Mouse (Mus musculus): ENCODE measurements around the gene Parva. TPM values are rescaled to one million over a fixed set of nuclear protein-coding genes. Genes with fewer than 3 reads are reported as not detected.
A peak's percentile ranks its signal among the peaks of the same experiment; 100 is the strongest.

Gene Parva
- 37.4 and 40.1 TPM in 2 replicates for polyA plus RNA-seq (2015; fragmentation: Nextera tagmentation; extraction: Ambion mirVana)

- Histone ChIP-seq H3K9me3 (ENCODE audit: control insufficient read depth) (no peaks in the 10 kb centered on the region), H3K9ac (ENCODE audit: low read depth, low read length) (peak within 1 kb of the TSS; percentile 94), H3K4me2 (replicated peaks; ENCODE audit: low read depth) (peak within 1 kb of the TSS; percentile 93), H3K27me3 (replicated peaks; ENCODE audit: control insufficient read depth, insufficient read depth, low read length) (no peaks in the 10 kb centered on the region), H3K4me3 (ENCODE audit: low read depth, low read length) (peak within 1 kb of the TSS; percentile 86), H3K4me1 (replicated peaks; ENCODE audit: control insufficient read depth, insufficient read depth, low read length) (no peaks in the 10 kb centered on the region), H3K27ac (ENCODE audit: low read depth, low read length) (peak within 1 kb of the TSS; percentile 94), H3K36me3 (ENCODE audit: control insufficient read depth, insufficient read depth) (no peaks in the 10 kb centered on the region)
- TF ChIP-seq CTCF (IDR thresholded peaks at IDR 0.05; ENCODE audit: low read depth) = 0 out of 2 replicates have a peak, but pooled peaks have one; percentile 3
- ATAC-seq = peak; percentile 74
- WGBS = 2% methylated on average over 31 of the region's 49 CpGs
Measured at GRCm38 (mm10) chr7:112427357-112428157, at the start of gene Parva. Gene Parva, plus strand, starts transcription at chr7:112427505.

DNA sequence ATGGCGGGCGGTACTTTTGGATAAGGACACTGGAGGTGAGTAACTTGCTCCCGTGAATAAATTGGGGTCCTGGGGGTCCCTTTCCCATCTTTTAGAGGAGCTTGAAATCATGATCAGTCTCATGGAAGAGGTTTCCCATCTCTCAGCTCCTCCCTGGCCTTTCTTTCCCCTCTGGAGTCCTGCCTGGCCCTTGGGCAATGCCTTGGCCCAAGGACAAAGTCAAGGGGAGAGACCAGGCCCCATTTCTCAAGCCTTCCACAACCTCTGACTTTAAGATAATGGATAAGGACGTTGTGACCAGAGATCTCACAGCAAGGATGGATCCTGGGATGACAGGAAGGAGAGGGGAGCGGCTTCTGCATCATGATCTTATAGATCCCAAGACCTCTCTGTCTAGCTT, 49.2 kb upstream of the Parva start:
- Histone ChIP-seq H3K4me3 (ENCODE audit: low read depth, low read length) (no peak overlapping the region), H3K27ac (ENCODE audit: low read depth, low read length) (no peak overlapping the region), H3K4me1 (replicated peaks; ENCODE audit: control insufficient read depth, insufficient read depth, low read length) (peaks cover 11% of the 10 kb centered on the region; the same call in 1 of the 2 replicates), H3K9me3 (ENCODE audit: control insufficient read depth) (no peaks in the 10 kb centered on the region), H3K36me3 (ENCODE audit: control insufficient read depth, insufficient read depth) (peaks cover 12% of the 10 kb centered on the region; the same call in 1 of the 2 replicates), H3K4me2 (replicated peaks; ENCODE audit: low read depth) (no peak overlapping the region), H3K27me3 (replicated peaks; ENCODE audit: control insufficient read depth, insufficient read depth, low read length) (no peaks in the 10 kb centered on the region), H3K9ac (ENCODE audit: low read depth, low read length) (no peak overlapping the region)
- 82% methylated on average over 5 of the region's 5 CpGs for WGBS
- no peak for ATAC-seq
- no peak for TF ChIP-seq CTCF (IDR thresholded peaks at IDR 0.05; ENCODE audit: low read depth)

- 71% methylated on average over 5 of the region's 5 CpGs for WGBS
- H3K9me3 ChIP-seq (ENCODE audit: control insufficient read depth) = no peaks in the 10 kb centered on the region
- H3K9ac ChIP-seq (ENCODE audit: low read depth, low read length) = no peak overlapping the region
- TF ChIP-seq CTCF (IDR thresholded peaks at IDR 0.05; ENCODE audit: low read depth) = no peak
- H3K36me3 ChIP-seq (ENCODE audit: control insufficient read depth, insufficient read depth) = peaks cover 14% of the 10 kb centered on the region; the same call in 1 of the 2 replicates
- peaks cover 11% of the 10 kb centered on the region; the same call in 1 of the 2 replicates for H3K4me1 ChIP-seq (replicated peaks; ENCODE audit: control insufficient read depth, insufficient read depth, low read length)
- no peak overlapping the region for H3K27ac ChIP-seq (ENCODE audit: low read depth, low read length)
- no peaks in the 10 kb centered on the region for H3K27me3 ChIP-seq (replicated peaks; ENCODE audit: control insufficient read depth, insufficient read depth, low read length)
- no peak overlapping the region for H3K4me2 ChIP-seq (replicated peaks; ENCODE audit: low read depth)
- no peak overlapping the region for H3K4me3 ChIP-seq (ENCODE audit: low read depth, low read length)
- no peak for ATAC-seq
Measured at GRCm38 (mm10) chr7:112378476-112378875, 48.8 kb upstream of the Parva start.

- no peak for ATAC-seq
- peaks cover 4% of the 10 kb centered on the region; the same call in 1 of the 2 replicates for H3K36me3 ChIP-seq (ENCODE audit: control insufficient read depth, insufficient read depth)
- WGBS = 49% methylated on average over 5 of the region's 5 CpGs
- no peaks in the 10 kb centered on the region for H3K4me1 ChIP-seq (replicated peaks; ENCODE audit: control insufficient read depth, insufficient read depth, low read length)
- H3K27me3 ChIP-seq (replicated peaks; ENCODE audit: control insufficient read depth, insufficient read depth, low read length) = no peaks in the 10 kb centered on the region
- no peak overlapping the region for H3K4me3 ChIP-seq (ENCODE audit: low read depth, low read length)
- no peak overlapping the region for H3K9ac ChIP-seq (ENCODE audit: low read depth, low read length)
- no peak for TF ChIP-seq CTCF (IDR thresholded peaks at IDR 0.05; ENCODE audit: low read depth)
- no peaks in the 10 kb centered on the region for H3K9me3 ChIP-seq (ENCODE audit: control insufficient read depth)
- H3K4me2 ChIP-seq (replicated peaks; ENCODE audit: low read depth) = no peak overlapping the region
- no peak overlapping the region for H3K27ac ChIP-seq (ENCODE audit: low read depth, low read length)
Measured at GRCm38 (mm10) chr7:112386521-112386920, 40.8 kb upstream of the Parva start.

DNA sequence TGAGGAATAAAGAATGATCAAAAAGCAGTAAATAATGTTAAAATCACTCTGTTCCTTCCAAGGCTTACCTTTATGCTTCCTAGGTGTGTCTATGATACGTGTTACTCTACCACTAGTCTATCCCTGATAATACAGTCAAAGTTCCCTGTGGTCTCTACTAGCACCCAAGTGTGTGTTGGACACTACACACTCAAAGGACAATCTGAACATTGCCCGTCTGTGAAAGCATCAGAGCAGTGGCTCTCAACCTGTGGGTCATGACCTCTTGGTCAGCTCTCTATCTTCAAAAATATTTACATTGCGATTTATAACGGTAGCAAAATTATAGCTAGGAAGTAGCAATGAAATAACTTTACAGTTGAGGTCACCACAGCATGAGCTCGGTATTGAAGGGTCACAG, 39.4 kb upstream of the Parva start:
- ATAC-seq = no peak
- Histone ChIP-seq H3K4me3 (ENCODE audit: low read depth, low read length) (no peak overlapping the region), H3K27me3 (replicated peaks; ENCODE audit: control insufficient read depth, insufficient read depth, low read length) (no peaks in the 10 kb centered on the region), H3K4me2 (replicated peaks; ENCODE audit: low read depth) (no peak overlapping the region), H3K9ac (ENCODE audit: low read depth, low read length) (no peak overlapping the region), H3K36me3 (ENCODE audit: control insufficient read depth, insufficient read depth) (0 out of 2 replicates have a peak, but pooled peaks cover 3% of the 10 kb centered on the region), H3K9me3 (ENCODE audit: control insufficient read depth) (no peaks in the 10 kb centered on the region), H3K4me1 (replicated peaks; ENCODE audit: control insufficient read depth, insufficient read depth, low read length) (no peaks in the 10 kb centered on the region), H3K27ac (ENCODE audit: low read depth, low read length) (no peak overlapping the region)
- TF ChIP-seq CTCF (IDR thresholded peaks at IDR 0.05; ENCODE audit: low read depth) = no peak
- WGBS = 54% methylated on average over 5 of the region's 5 CpGs

DNA sequence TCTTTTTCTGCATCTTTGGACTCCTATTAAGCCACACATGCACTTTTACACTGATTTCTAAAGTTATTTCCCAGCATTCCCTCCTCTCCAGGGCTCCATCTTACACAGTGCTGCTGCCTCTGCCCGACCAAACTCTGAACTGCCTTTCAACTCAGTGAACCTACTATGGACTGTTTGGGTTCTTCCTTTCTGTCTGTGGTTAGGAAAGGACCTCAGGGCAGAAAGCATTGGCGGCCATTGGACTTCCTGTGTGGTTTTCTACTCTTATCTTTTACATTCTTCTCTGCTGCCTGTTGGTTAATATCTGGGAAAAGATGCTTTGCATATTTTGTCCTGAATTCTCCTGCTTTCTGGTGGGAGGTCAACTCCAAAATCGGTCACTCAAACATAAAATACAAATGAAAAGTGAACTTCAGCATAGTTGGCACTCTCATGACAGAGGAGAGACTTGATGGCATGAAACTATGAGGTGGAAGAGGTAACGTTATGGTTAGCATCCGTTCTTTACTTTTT, 38.9 kb upstream of the Parva start:
- Histone ChIP-seq H3K9ac (ENCODE audit: low read depth, low read length) (no peak overlapping the region), H3K4me2 (replicated peaks; ENCODE audit: low read depth) (no peak overlapping the region), H3K4me3 (ENCODE audit: low read depth, low read length) (no peak overlapping the region), H3K9me3 (ENCODE audit: control insufficient read depth) (no peaks in the 10 kb centered on the region), H3K27me3 (replicated peaks; ENCODE audit: control insufficient read depth, insufficient read depth, low read length) (no peaks in the 10 kb centered on the region), H3K4me1 (replicated peaks; ENCODE audit: control insufficient read depth, insufficient read depth, low read length) (no peaks in the 10 kb centered on the region), H3K36me3 (ENCODE audit: control insufficient read depth, insufficient read depth) (0 out of 2 replicates have a peak, but pooled peaks cover 1% of the 10 kb centered on the region), H3K27ac (ENCODE audit: low read depth, low read length) (no peak overlapping the region)
- ATAC-seq = no peak
- no peak for TF ChIP-seq CTCF (IDR thresholded peaks at IDR 0.05; ENCODE audit: low read depth)
- 85% methylated on average over 5 of the region's 5 CpGs for WGBS
